Mouse (Mus musculus): ENCODE data around the gene Asb15.

Asb15 gene

DNA sequence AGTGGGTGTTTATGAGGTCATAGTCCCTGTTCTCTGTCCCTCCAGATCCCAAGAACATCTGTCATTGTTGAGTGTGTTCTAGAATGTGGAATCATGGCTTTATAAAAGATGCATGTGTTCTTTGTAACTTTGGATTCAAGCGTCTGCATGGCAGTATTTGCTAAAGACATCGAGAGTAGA is at the start of gene Asb15:
Asb15 (plus strand) TSS at position 81 of the 180 bp plus-strand sequence.
- no peak for DNase-seq

DNA sequence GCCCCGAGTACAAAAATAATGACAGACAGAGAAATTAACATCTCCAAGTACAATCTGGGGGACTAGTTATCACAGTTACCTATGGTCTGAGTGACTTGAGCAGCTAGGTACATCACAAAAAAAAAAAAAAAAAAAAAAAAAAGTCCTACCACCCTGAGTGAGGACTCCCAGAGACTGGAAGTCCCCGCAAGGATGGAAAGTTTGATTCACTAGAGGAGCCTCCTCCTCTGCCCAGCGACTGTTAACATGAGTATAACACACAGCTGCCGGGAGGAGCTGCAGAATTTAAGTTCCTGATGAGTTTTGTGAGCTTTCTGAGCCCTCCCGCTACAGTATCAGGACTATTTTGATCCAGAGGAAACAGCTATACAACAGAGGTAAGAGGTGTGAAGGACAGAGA is 41.4 kb upstream of the Asb15 start:
- no peak for DNase-seq

DNA sequence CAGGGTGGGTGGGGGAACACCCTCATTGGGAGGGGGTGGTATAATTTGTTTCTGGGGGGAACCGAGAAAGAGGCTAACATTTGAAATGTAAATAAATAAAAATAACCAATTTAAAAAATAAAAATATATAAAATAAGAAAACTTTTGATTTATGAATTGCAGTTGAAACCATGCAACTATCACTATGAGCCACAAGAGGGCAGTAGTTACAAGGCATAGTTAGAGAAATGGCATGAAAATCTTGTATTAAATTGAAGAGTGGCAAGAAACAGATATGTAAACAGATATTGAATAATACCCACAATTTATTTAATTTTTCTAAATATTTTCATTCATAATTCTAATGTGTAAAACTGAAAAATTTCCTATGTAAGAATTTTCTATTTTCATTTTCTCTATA is 37.6 kb upstream of the Asb15 start:
- DNase-seq = peak; percentile 24

DNA sequence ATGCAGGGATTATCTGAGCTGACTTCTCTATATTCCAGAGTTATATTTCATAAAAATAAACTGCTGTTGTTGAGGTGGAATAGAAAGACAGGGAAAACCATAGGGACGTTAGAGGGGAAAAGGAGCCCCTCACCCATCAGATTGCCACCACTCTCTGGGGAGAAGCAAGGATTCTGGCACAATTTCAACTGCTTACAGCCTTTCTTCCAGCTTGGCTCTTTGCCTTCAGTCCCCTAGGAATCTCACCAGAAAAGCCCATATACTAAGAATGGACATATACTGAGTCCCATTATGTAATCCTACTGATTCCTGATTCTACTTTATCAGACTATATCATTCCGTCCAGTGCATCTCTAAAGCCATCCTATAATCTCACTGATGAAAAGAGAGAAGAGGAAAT is 23.8 kb upstream of the Asb15 start:
- DNase-seq = no peak

DNA sequence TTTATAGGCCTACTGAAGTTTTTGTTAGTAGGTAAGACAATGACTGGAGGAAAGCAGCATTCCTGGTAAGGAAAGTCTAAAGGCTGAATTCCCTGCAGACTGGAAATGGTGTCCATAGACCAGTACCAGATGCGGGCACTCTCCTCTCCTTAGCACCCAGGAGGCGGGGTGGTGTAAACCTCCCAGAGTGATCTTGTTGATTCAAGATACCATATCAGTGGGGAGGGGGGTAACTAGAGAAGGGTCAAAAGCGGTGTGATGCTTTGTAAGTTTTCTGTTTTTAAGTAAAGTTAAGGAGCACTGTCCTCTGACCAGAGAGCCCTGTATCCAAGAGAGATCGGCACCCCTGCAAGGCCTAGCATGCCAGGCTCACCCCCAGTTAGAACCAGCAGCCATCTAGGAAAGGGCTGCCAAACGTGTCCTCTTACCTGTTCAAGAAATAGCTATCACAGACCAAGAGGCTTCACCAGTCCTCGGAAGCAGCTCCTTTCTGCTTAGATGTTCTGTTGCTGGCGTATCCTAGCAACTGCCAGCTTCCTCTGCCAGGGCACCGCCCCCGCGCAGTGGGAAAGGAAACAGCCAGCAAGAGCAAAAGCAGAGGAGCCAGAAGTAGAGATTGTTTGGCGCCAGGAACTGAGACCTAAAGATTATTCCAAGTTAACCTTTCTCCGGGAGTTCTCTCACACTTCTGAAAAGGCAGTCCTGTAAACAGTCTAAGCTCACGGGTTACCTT is 13.2 kb upstream of the Asb15 start, which contains the start of gene Iqub:
Iqub (minus strand) TSS at position 516 of the 733 bp plus-strand sequence.
- DNase-seq = peak; percentile 78

DNA sequence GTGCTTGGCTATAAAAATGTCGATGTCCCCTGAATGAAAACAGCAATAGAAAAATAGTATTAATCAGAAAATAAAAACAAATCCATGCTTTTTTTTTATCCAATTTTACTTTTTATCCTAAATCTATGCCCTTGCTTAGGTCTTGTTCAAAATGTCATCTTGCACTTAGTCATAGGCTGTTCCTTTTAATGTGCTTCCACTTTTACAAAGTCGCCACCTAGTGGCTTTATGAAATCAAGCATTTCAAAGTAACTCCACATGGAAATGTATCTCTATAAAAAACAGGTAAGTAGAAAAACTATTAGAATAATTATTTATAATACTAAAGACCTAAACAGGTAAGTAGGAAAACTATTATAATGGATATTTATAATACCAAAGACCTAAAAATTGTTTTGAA is 11.7 kb upstream of the Asb15 start:
- peak; percentile 64 for DNase-seq

DNA sequence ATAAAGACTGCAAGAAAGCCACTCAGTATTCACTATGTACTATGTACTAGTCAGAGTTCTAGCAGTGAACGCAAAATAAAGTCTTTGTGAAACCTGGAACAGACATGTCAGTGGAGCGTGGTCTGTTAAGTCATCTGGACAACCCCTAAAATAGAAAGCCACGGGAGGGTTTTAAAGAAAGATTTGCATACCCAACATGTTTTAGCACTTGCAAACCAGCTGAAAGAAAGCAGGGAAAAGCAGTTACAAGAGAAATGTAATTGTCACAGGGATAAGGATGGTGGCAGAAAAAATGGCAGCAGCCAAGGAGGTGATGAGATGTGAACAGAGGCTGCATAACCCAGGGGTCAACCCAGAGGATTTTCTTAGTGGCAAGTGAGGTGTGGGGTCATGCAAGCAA is 2.2 kb upstream of the Asb15 start:
- DNase-seq = no peak

DNA sequence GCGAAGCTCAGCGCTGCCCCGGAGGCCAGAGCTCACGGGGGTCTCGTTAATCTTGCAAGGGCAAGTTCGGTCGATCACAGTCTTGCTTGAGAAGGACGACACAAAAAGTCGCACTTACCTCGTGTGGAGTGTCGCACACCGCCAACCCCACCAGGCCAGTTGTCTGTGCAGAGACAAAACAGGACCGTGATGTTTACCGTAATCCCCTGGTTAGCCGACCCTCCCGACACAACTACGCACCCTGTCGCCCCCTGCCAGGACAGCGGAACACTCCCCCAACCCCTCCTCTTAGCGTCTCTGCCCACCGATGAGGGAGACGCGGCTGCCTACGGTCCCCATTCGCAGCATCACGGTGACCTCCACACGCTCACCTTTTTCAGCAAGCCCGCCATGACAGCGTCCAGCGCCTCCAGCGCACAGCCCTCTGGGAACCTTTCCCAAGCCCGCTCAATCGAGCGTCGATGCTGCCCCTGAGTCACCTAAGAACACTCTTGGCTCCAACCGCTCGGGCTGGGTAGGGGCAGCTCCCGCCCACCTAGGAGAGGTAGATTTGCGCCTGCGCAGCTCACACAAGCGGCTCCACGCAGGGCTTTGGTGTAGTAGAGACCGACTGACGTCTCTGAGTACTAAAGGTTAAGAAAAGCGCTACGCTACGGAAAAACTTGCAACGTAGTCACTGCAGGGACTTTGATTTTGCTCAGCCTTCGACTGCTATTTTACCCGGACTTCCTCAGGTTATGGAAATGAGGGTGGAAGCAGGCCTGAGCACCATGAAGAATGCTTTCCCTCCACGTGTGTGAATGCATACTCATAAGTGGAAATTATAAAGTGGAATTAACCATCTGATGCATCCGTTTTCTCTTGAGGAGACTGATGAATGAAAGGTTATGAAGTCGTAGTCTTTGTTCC is 535 bp upstream of the Asb15 start, which contains the start of gene Ndufa5:
Ndufa5 (minus strand) TSS at position 859 of the 909 bp plus-strand sequence.
- DNase-seq = peak; percentile 98

DNA sequence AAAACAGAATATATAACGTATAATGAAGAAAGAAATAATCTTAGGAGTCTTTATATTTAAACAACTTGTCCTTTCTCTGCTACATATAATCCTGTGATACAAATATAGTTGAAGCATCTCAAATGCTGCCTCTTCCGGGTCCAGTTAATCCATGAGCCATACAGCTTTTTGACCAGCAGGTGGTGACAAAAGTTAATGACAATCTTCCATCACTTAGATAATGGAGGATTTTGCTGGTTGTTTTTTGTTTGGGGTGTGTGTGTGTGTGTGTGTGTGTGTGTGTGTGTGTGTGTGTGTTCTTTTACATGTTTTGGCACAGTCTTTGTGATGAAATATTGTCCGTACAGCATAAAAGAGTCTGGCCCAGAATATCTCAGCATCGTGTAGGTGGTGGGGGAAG is 2.2 kb downstream of the Asb15 start:
- DNase-seq = peak; percentile 77

DNA sequence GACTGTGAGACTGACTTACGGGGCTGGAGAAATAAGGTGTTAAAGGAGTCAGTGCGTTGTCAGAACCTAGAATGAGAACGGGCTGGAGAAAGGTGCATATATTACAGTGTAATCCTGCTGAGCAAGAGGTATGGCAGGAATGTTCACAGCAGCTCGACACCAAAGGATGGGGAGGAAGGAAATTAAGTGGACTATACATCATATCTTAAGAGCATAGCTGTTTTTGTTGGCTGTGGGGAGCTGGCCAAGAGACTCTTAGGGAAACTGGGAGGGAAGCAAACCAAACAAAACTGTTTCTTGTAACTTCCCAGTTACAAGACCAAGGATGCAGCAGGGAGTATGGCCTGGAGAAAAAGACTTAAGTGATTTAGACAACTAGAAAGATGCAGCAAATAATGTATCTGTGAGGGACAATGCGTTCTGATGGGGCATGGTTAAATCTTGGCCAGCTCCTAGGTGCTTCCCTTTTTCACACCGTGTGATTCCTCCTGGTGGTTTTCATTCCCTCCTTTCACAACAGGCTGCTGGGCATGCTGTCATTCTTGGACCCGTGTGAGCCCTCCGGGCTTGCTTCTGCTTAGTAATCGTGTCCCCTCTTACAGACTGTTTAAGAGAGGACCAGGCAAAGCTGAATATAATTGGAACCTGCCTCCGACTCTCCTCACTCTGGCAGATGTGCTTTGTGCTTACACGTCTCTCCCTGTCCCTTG is 2.9 kb downstream of the Asb15 start:
- no peak for DNase-seq

DNA sequence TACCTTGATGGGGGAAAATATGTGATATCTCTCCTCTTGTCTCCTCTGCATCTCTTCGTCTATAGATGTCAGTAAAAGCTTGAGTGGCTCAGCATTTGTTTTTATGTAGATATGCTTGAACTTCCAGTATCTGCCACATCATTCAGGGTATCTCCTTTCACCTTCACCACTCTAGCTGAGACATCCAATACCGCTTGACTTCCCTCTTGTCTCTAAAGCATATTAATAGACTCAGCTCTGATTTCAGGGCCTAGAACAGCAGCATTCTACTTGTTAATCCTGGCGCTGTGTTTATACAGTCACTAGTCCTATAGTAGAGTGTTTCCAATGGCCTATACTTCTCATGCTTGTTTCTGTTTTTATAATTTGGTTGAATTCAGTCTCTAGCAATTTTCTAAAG is 4.9 kb downstream of the Asb15 start:
- no peak for DNase-seq

DNA sequence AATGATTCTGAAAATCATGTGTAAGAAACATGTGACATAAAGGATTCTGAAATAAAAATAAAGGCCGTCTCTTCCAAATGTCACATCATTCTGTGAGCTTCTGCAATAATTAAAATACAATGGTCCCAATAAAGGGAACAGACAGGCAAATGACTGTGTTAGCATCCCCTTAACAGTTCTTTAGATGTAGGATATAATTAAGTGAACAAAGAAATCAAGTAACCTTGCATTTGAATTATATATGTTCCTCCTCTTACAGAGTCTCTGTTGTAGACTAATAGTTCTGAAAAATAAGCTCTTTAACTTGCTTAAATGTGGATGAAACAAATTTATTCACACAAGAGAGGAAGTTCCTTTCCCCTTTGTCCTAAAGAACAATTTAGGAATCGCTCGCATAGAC is 10.5 kb downstream of the Asb15 start:
- DNase-seq = no peak

DNA sequence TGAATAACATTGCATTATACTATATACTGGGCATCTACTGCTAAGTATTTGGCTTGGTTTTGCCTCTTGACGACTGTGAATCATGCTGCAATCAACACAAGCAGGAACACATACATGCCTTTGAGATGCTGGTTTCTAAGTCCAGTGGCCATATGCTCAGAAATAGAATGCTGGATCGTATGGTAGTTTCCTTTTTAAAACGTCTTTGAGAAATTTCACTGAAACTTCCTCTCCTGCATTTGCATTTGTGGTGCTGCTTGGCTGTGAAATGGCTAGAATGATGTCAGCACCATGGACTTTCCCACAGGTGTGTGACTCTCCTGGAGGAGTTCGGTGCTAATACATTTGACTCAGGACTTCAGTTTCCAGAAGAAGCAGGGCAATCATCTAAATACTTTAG is 12.2 kb downstream of the Asb15 start:
- no peak for DNase-seq

DNA sequence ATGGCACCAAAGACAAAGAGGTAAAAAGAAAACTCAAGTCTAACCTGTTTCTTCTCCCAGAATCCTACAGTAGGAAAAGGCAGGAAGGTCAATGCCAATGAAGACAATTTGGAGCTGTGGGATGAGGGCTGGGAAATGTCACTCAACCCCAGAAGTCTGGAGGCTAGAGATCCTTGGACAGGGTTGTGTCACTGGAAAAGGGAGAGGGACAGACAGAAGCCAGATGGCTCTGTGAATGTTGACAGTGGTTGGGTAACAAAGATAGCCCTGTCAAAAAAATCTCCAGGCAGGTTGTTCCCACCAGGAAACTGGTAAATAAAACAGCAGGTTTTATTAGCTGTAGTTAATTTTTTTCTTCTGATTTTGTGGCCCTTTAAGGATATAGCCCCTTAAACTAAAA is 14.4 kb downstream of the Asb15 start:
- no peak for DNase-seq

DNA sequence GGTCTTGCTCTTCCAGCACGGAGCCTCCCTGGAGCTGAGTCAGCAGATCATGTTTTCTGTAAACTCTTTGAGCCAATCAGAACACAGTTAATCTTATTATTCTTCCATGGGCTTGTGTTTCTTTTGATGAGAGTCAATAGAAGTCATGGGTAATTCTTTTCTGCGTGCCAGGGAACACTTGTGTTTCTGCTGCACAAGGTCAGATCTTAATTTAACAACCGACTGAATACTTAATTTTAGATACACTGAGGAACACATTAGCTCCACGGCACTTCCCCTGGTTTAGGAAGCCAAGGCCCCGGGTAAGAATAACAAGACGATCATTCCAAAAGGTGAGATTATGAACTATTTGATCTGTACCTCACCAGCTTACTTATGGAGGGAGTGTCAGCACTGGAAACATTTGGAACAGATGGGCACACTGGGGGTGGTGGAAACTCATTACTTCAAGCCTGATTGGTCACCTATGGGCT is 15.2 kb downstream of the Asb15 start:
- no peak for DNase-seq

DNA sequence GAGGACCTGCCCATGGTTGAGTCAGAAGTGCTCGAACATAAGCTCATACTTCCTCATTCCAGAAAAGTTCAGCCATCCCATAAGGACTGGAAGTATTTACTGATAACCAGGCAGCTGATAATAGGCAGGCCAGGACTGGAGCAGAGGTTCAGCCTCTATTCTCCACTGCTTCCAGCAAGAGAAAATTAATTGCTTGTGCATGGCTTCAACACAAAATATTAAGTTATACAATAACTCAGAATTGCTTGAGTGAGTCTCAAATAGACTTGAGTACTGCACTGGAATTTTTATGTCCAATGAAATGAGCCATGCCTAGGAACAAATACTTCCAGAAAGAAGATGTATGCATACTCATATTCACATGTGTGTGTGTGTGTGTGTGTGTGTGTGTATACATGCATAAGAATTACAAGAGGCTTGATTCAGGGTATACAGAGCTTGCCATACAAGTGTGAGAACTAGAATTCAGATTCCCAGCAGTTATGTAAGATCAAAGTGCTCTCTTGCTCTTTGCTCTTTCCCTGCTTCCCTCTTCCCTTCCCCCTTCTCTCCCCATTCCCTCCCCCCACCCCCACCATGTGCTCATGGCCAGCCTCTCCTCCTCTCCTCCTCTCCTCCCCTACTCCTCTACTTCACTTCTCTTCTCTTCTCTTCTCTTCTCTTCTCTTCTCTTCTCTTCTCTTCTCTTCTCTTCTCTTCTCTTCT is 18.9 kb downstream of the Asb15 start:
- no peak for DNase-seq

DNA sequence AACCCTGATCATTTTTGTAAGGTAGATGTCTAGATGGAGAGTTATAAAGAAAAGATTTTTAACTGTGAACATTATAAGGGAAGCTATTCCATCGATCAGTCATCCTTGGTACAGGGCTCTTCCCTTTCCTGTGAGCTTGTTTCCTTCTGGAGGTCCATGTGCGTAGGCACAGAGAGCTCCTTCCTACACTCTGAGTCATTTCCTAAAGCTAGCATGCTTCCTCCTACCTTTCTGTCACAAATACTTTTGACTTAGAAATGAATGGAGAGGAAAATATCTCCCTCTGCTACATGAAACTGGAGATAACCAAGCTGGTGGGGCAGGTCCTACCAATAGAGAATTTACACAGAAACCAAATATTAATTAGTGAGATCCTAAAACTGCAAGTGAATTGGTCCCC is 21.9 kb downstream of the Asb15 start:
- DNase-seq = no peak

DNA sequence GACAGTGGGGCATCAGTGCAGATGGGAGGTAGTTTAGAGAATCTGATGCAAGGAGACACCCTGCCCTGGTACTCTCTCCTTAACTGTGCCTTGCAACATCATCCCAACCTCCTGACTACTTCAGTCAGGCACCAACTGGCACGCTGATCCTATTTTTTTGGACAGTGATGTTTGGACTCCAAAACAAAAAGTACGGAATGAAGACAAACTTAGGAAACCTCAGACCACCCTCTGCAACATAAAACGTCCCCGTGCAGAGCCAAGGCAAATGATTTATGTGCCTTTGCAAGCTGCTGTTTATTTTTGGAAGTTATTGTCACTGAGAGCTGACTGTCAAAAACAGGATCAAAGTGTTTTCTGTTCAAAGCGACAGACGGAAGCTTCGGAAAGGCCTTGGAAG is 24.1 kb downstream of the Asb15 start:
- DNase-seq = no peak

DNA sequence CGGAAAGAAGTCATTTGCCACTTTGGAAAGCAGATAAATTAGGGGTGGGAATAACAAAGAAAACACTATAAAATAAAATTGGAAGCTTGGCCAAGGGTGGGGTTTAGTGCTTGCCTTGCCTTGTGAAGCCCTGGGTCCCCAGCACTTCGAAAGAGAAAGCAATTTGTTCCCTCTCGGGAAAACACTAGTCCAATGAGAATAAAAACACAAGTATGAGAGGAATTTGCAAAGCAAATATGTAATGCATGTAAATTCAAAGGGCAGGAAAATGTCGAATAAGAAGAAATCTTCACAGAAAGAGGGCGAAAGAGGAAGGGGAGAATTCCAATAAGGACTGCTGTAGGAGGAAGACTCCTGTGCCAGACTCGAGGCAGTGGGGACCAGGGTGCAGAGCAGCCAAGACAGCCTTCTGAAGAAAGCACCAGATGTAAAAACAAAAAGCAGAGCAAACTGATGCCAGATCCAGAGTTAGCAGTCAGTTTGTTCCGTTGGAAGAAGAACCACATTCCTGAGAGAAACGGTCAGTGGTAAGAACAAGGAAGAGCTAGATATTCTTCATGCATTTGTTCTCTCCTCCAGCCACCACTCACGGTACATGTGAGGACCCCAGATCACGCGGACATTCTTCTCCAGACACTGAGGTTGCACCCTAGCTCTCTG is 26.6 kb downstream of the Asb15 start:
- no peak for DNase-seq

DNA sequence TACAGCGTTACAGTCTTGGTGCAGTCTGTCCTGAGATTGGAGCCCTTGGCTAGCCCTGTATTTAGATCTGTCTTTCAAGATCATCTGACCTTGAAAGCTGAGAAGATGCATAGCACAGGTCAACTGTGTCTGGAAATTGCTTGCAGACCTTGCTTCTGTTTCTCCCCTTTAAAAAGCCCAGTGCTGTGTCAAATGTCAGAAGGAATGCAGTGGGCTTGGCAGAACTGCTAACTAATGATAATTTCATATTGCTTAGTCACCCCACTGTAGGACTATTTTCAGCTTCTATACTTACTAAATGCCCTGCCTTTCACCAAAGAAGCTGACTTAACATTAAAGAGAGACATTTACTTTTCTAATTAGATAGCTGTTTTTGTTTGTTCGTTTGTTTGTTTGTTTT is 27.5 kb downstream of the Asb15 start:
- peak; percentile 24 for DNase-seq

DNA sequence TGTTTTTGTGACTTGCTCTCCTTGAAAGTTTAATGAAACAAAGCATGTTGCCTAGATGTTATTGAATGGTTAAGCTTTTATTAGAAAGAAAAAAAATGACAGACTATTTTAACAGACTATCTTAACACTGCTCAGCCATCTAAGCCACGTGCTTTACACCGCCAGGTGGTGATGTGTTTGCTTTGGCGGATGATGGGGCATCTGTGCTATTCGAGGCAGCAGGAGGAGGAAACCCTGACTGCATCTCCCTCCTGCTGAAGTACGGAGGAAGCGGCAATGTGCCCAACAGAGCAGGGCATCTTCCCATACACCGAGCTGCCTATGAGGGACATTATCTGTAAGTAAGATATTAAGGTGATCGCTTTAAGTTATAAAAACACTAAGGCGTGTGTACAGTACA is 36.1 kb downstream of the Asb15 start:
- no peak for DNase-seq

DNA sequence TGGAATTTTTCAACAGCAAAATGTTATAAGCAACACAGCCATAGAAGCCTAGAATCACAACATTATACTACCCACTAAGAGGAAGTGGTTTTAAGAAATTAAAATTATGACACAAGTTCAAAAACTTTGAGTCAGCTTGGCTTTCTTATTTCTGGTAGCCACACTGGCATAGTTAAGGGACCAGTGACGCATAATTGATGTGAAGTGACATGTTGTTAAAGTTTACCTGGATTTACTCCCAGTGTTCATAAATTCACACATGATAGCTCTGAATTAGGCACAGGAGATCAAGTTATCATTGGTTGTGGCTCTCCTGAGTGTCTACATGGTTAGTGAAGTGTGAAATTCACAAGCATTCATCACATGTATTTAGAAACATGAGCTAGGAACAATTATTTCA is 36.9 kb downstream of the Asb15 start:
- no peak for DNase-seq

DNA sequence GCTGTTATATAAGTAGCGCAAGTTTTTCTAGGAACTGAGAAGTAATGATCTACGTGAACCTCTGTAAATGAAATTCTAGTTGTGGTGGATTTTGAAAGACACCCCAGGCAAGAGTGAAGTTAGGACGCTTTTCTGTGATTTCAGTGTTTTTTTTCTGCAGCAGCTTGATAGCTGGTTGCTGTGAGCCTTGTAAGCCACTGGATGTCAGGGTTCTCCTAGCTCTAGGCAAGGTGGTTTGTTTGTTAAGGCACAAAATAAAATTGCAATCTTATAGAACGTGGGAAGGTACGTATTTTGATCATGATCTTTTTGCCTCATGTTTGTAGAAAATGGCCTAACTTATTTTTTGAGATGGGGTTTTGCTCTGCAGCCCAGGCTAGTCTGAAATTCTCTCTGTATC is 41.0 kb downstream of the Asb15 start:
- no peak for DNase-seq
